Mouse (Mus musculus) intestine, postnatal 0 days (tissue): Measurements from ENCODE around the gene Gfra1. TPM values are rescaled to one million over a fixed set of nuclear protein-coding genes. Genes with fewer than 3 reads are reported as not detected.

ENCODE experiments used
- ATAC-seq: fragments of 200-750 bp; cut with Nextera tagmentation; 2 replicates; pipeline ENCODE4 v1.8.0; 2017; ENCODE audit warnings: mild to moderate bottlenecking, moderate TSS enrichment, moderate library complexity
- H3K27ac ChIP-seq: fragments of 300-500 bp; sonication (generic); 2 replicates; pipeline ENCODE4 v1.5.1; 2014; ENCODE audit warnings: mild to moderate bottlenecking, low read depth, low read length, moderate library complexity
- H3K27me3 ChIP-seq: fragments of 300-500 bp; sonication (generic); replicated peaks from 2 replicates; pipeline ENCODE4 v1.6.1; 2014; ENCODE audit warnings: low read length, mixed read lengths; ENCODE audit not compliant: control insufficient read depth, insufficient read depth
- H3K36me3 ChIP-seq: fragments of 300-500 bp; sonication (generic); 2 replicates; pipeline ENCODE4 v1.6.1; 2014; ENCODE audit warnings: mild to moderate bottlenecking, moderate library complexity; ENCODE audit not compliant: control insufficient read depth, insufficient read depth
- H3K4me1 ChIP-seq: fragments of 300-500 bp; sonication (generic); replicated peaks from 2 replicates; pipeline ENCODE4 v1.6.1; 2014; ENCODE audit warnings: antibody characterized with exemption, low read length, mixed read lengths; ENCODE audit not compliant: control insufficient read depth, insufficient read depth
- H3K4me2 ChIP-seq: fragments of 300-500 bp; sonication (generic); replicated peaks from 2 replicates; pipeline ENCODE4 v1.6.1; 2014; ENCODE audit warnings: low read depth, mild to moderate bottlenecking, moderate library complexity
- H3K4me3 ChIP-seq: fragments of 300-500 bp; sonication (generic); 2 replicates; pipeline ENCODE4 v1.5.1; 2014; ENCODE audit warnings: low read depth, low read length
- H3K9ac ChIP-seq: fragments of 300-500 bp; sonication (generic); 2 replicates; pipeline ENCODE4 v1.6.1; 2014; ENCODE audit warnings: mild to moderate bottlenecking, low read depth, low read length
- H3K9me3 ChIP-seq: fragments of 300-500 bp; sonication (generic); 2 replicates; pipeline ENCODE4 v1.6.1; 2016; ENCODE audit warnings: mixed run types; ENCODE audit not compliant: control insufficient read depth
- CTCF ChIP-seq: sonication (generic); IDR thresholded peaks from 2 replicates; pipeline ENCODE4 v1.5.1; 2016; ENCODE audit warnings: low read depth, mild to moderate bottlenecking, control low read depth, antibody characterized with exemption, moderate library complexity
- WGBS: fragments of 180-500 bp; shearing (Covaris S2); extraction: QIAGEN DNeasy Blood & Tissue Kit; methylation state at CpG from one replicate; pipeline ENCODE4 v1.1.7; 2014; 5-methylcytosine and 5-hydroxymethylcytosine counted together
- polyA plus RNA-seq: library from polyadenylated mRNA; unstranded; fragments of >200 nt; fragmentation: Nextera tagmentation; extraction: Ambion mirVana; gene quantifications from 2 replicates; pipeline ENCODE4 v1.2.1, GENCODE M21; 2015

The Gfra1 gene
- polyA plus RNA-seq, 1 experiment from 2014 or later: 4.9 TPM

- WGBS: 55% methylated on average over 4 of the region's 4 CpGs
- H3K9me3 ChIP-seq: no peaks in the 10 kb centered on the region
Observed at GRCm38 (mm10) chr19:58251698-58252097, 204.0 kb downstream of the Gfra1 start.

GRCm38 (mm10) chr19:58251095-58251494 lies 204.6 kb downstream of the Gfra1 start:
- Histone ChIP-seq H3K27ac (no peak overlapping the region), H3K4me2 (no peak overlapping the region), H3K36me3 (no peaks in the 10 kb centered on the region), H3K27me3 (no peaks in the 10 kb centered on the region), H3K4me1 (no peaks in the 10 kb centered on the region), H3K9ac (no peak overlapping the region), H3K4me3 (no peak overlapping the region), H3K9me3 (no peaks in the 10 kb centered on the region)
- WGBS: 43% methylated on average over 6 of the region's 6 CpGs
- no peak for ATAC-seq
- TF ChIP-seq CTCF: no peak

More at GRCm38 (mm10) chr19:58251698-58252097, 204.0 kb downstream of the Gfra1 start:
- no peak for TF ChIP-seq CTCF
- H3K36me3 ChIP-seq: no peaks in the 10 kb centered on the region
- no peak for ATAC-seq
- H3K27ac ChIP-seq: no peak overlapping the region
- no peak overlapping the region for H3K4me3 ChIP-seq
- H3K27me3 ChIP-seq: no peaks in the 10 kb centered on the region
- no peak overlapping the region for H3K4me2 ChIP-seq
- H3K9ac ChIP-seq: no peak overlapping the region
- H3K4me1 ChIP-seq: no peaks in the 10 kb centered on the region

GRCm38 (mm10) chr19:58250237-58250636 lies 205.5 kb downstream of the Gfra1 start:
- no peak overlapping the region for H3K4me3 ChIP-seq
- H3K27me3 ChIP-seq: no peaks in the 10 kb centered on the region
- 91% methylated on average over 8 of the region's 8 CpGs for whole genome bisulfite sequencing
- no peaks in the 10 kb centered on the region for H3K4me1 ChIP-seq
- no peak for TF ChIP-seq CTCF
- no peak overlapping the region for H3K27ac ChIP-seq
- H3K9me3 ChIP-seq: no peaks in the 10 kb centered on the region
- no peak for ATAC-seq
- H3K36me3 ChIP-seq: no peaks in the 10 kb centered on the region
- no peak overlapping the region for H3K4me2 ChIP-seq
- no peak overlapping the region for H3K9ac ChIP-seq

- H3K9ac ChIP-seq: no peak overlapping the region
- ATAC-seq: no peak
- H3K27ac ChIP-seq: peak overlapping the region; percentile 62
- no peak overlapping the region; the same call in 1 of the 2 replicates for H3K4me2 ChIP-seq
- TF ChIP-seq CTCF: no peak
- peaks cover 3% of the 10 kb centered on the region for H3K4me1 ChIP-seq
- H3K9me3 ChIP-seq: no peaks in the 10 kb centered on the region
- WGBS: 49% methylated on average over 4 of the region's 4 CpGs
- H3K36me3 ChIP-seq: no peaks in the 10 kb centered on the region
- no peak overlapping the region for H3K4me3 ChIP-seq
- H3K27me3 ChIP-seq: no peaks in the 10 kb centered on the region
Observed at GRCm38 (mm10) chr19:58244148-58244547, 211.6 kb downstream of the Gfra1 start.

GRCm38 (mm10) chr19:58243604-58244003 lies 212.1 kb downstream of the Gfra1 start:
- H3K27ac ChIP-seq: no peak overlapping the region; the same call in 1 of the 2 replicates
- whole genome bisulfite sequencing: 28% methylated on average over 1 of the region's 1 CpGs
- H3K9ac ChIP-seq: no peak overlapping the region
- H3K36me3 ChIP-seq: no peaks in the 10 kb centered on the region
- H3K4me1 ChIP-seq: peaks cover 3% of the 10 kb centered on the region
- no peaks in the 10 kb centered on the region for H3K27me3 ChIP-seq
- peak; percentile 66 for ATAC-seq
- no peak overlapping the region for H3K4me2 ChIP-seq
- no peak overlapping the region for H3K4me3 ChIP-seq
- no peaks in the 10 kb centered on the region for H3K9me3 ChIP-seq
- TF ChIP-seq CTCF: no peak

- Histone ChIP-seq H3K4me1 (no peaks in the 10 kb centered on the region), H3K27me3 (no peaks in the 10 kb centered on the region), H3K9ac (no peak overlapping the region), H3K4me2 (no peak overlapping the region), H3K27ac (no peak overlapping the region), H3K4me3 (no peak overlapping the region), H3K9me3 (no peaks in the 10 kb centered on the region), H3K36me3 (no peaks in the 10 kb centered on the region)
- 76% methylated on average over 8 of the region's 8 CpGs for WGBS
- ATAC-seq: no peak
- TF ChIP-seq CTCF: no peak
Observed at GRCm38 (mm10) chr19:58238325-58238724, 217.4 kb downstream of the Gfra1 start.

- ATAC-seq: no peak
- Histone ChIP-seq H3K27me3 (no peaks in the 10 kb centered on the region), H3K9me3 (no peaks in the 10 kb centered on the region), H3K4me2 (no peak overlapping the region), H3K9ac (no peak overlapping the region), H3K4me1 (no peaks in the 10 kb centered on the region), H3K4me3 (no peak overlapping the region), H3K36me3 (no peaks in the 10 kb centered on the region), H3K27ac (no peak overlapping the region)
- no peak for TF ChIP-seq CTCF
- WGBS: 76% methylated on average over 9 of the region's 9 CpGs
Observed at GRCm38 (mm10) chr19:58227725-58228124, 228.0 kb downstream of the Gfra1 start.
